Mouse (Mus musculus) neural tube, embryonic 12.5 days (tissue): ENCODE results near the gene Tmem132c. TPM values are rescaled to one million over a fixed set of nuclear protein-coding genes. Genes with fewer than 3 reads are reported as not detected.

ENCODE experiments used
- ATAC-seq: fragments of 200-750 bp; cut with Nextera tagmentation; 2 replicates; pipeline ENCODE4 v1.8.0; 2017; ENCODE audit warnings: low read depth, mild to moderate bottlenecking, moderate TSS enrichment, moderate library complexity; ENCODE audit not compliant: low FRiP score
- H3K27ac ChIP-seq: fragments of 300-500 bp; sonication (generic); 2 replicates; pipeline ENCODE4 v1.5.1; 2016
- H3K27me3 ChIP-seq: fragments of 300-500 bp; sonication (generic); replicated peaks from 2 replicates; pipeline ENCODE4 v1.6.1; 2016; ENCODE audit warnings: mild to moderate bottlenecking
- H3K36me3 ChIP-seq: fragments of 300-500 bp; sonication (generic); 2 replicates; pipeline ENCODE4 v1.6.1; 2016; ENCODE audit warnings: mild to moderate bottlenecking
- H3K4me1 ChIP-seq: fragments of 300-500 bp; sonication (generic); 2 replicates; pipeline ENCODE4 v1.6.1; 2016
- H3K4me2 ChIP-seq: fragments of 300-500 bp; sonication (generic); replicated peaks from 2 replicates; pipeline ENCODE4 v1.6.1; 2016; ENCODE audit warnings: mild to moderate bottlenecking
- H3K4me3 ChIP-seq: fragments of 300-500 bp; sonication (generic); 2 replicates; pipeline ENCODE4 v1.5.1; 2016
- H3K9ac ChIP-seq: fragments of 300-500 bp; sonication (generic); 2 replicates; pipeline ENCODE4 v1.6.1; 2016; ENCODE audit warnings: mild to moderate bottlenecking
- H3K9me3 ChIP-seq: fragments of 300-500 bp; sonication (generic); 2 replicates; pipeline ENCODE4 v1.6.1; 2016; ENCODE audit warnings: mild to moderate bottlenecking
- WGBS: fragments of 180-500 bp; shearing (Covaris S2); methylation state at CpG from one replicate; pipeline ENCODE4 v1.1.7; 2016; 5-methylcytosine and 5-hydroxymethylcytosine counted together
- polyA plus RNA-seq: library from polyadenylated mRNA; unstranded; fragments of >200 nt; fragmentation: Nextera tagmentation; extraction: Ambion mirVana; gene quantifications from 2 replicates; pipeline ENCODE4 v1.2.1, GENCODE M21; 2016

Tmem132c gene
- polyA plus RNA-seq, 1 experiment from 2014 or later: 24.5 TPM

DNA sequence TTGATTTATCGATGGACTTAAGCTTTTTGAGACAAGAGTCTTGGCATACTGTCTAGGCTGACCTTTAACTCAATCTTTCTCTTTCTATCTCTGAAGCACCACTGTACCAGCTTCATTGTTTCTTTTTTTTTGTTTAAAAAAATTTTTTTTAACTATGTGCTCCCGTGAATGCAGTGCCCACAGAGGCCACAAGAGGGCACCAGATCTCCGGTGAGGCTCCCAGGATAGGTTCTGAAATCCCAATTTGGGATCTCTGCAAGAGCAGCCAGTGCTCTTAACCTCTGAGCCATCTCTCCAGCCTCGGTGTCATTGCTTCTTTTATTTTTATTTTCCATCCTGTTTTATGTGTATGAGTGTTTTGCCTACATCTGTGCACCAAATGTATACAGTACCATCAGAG, 197.0 kb downstream of the Tmem132c start:
- Histone ChIP-seq H3K36me3 (no peaks in the 10 kb centered on the region), H3K9me3 (peaks cover 8% of the 10 kb centered on the region; the same call in 1 of the 2 replicates), H3K4me1 (peaks cover 6% of the 10 kb centered on the region; the same call in 1 of the 2 replicates), H3K4me2 (no peak overlapping the region), H3K4me3 (no peak overlapping the region), H3K9ac (no peak overlapping the region), H3K27me3 (no peaks in the 10 kb centered on the region), H3K27ac (no peak overlapping the region)
- WGBS: 94% methylated on average over 4 of the region's 4 CpGs
- no peak for ATAC-seq

DNA sequence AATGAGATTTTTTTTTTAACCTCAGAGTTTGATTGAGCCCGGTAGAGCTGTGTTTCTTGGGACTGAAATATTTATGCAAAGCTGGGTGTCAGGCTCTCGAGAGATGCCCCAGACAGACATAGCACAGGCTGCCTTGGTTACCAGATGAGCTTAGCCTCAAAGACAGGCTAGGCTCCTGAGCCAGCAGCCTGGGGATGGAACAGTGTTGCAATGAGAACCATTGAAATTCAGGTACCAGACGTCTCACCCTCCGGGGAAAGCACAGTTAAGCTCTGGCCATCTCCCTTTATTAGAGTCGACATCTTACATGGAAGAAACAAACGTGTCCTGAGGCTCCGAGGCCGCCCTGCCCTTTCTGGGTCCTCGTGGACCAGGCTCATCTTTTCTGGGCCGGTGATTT, 200.4 kb downstream of the Tmem132c start:
- no peaks in the 10 kb centered on the region for H3K36me3 ChIP-seq
- ATAC-seq: no peak
- no peaks in the 10 kb centered on the region for H3K27me3 ChIP-seq
- peaks cover 6% of the 10 kb centered on the region; the same call in 1 of the 2 replicates for H3K4me1 ChIP-seq
- no peak overlapping the region for H3K9ac ChIP-seq
- H3K4me3 ChIP-seq: no peak overlapping the region
- WGBS: 44% methylated on average over 10 of the region's 10 CpGs
- H3K9me3 ChIP-seq: peaks cover 8% of the 10 kb centered on the region; the same call in 1 of the 2 replicates
- no peak overlapping the region for H3K27ac ChIP-seq
- H3K4me2 ChIP-seq: no peak overlapping the region

DNA sequence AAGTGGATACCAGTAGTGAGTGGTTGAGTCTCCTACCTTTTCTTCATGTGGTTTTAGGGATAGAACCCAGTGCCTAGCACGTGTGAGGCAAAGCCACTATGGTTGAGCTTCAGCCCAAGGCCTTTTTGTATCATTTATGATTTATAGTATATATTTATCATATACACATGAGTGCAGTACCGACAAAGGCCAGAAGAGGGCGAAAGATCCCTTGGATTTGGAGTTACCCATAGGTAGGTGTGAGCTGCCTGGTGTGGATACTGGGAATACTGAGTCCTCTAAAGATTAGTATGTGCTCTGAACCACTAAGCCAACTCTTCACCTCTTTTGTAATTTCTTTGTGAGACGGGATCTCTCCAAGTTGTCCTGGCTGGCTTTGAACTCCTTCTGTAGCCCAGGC, 212.0 kb downstream of the Tmem132c start:
- no peak for ATAC-seq
- H3K9me3 ChIP-seq: no peaks in the 10 kb centered on the region
- WGBS: 32% methylated on average over 4 of the region's 4 CpGs

DNA sequence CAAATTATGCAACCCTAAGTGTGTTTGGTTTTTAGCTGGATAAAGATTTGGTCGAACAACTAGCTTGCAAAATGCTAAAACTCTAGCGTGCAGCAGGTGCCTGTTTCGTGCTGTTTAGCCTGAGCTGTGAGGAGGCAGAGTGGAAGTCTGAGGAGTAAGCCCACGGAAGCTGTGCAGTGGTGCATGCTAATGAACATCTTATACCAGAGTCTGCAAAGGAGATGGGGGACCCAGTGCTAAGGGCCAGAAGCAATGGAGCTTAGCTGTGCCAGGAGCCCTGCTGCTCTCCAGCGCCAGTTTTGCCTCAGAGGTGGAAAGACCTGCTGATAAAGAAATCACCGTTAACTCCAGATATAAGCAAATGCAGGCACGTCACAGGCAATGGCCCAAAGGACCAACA, 212.5 kb downstream of the Tmem132c start:
- Histone ChIP-seq H3K27ac (no peak overlapping the region), H3K4me3 (no peak overlapping the region), H3K9me3 (no peaks in the 10 kb centered on the region), H3K36me3 (no peaks in the 10 kb centered on the region), H3K27me3 (no peaks in the 10 kb centered on the region), H3K4me1 (no peaks in the 10 kb centered on the region), H3K4me2 (no peak overlapping the region), H3K9ac (no peak overlapping the region)
- no peak for ATAC-seq
- WGBS: 87% methylated on average over 7 of the region's 7 CpGs

More for the DNA sequence above, 212.0 kb downstream of the Tmem132c start:
- no peak overlapping the region for H3K27ac ChIP-seq
- no peak overlapping the region for H3K4me3 ChIP-seq
- no peaks in the 10 kb centered on the region for H3K27me3 ChIP-seq
- no peaks in the 10 kb centered on the region for H3K4me1 ChIP-seq
- H3K4me2 ChIP-seq: no peak overlapping the region
- H3K9ac ChIP-seq: no peak overlapping the region
- H3K36me3 ChIP-seq: no peaks in the 10 kb centered on the region

- Histone ChIP-seq H3K4me2 (no peak overlapping the region), H3K4me3 (no peak overlapping the region), H3K4me1 (no peaks in the 10 kb centered on the region), H3K9me3 (no peaks in the 10 kb centered on the region), H3K36me3 (no peaks in the 10 kb centered on the region), H3K9ac (no peak overlapping the region), H3K27ac (no peak overlapping the region), H3K27me3 (no peaks in the 10 kb centered on the region)
- 93% methylated on average over 10 of the region's 10 CpGs for WGBS
- ATAC-seq: no peak
Measured at GRCm38 (mm10) chr5:127456076-127456475, 214.5 kb downstream of the Tmem132c start.

DNA sequence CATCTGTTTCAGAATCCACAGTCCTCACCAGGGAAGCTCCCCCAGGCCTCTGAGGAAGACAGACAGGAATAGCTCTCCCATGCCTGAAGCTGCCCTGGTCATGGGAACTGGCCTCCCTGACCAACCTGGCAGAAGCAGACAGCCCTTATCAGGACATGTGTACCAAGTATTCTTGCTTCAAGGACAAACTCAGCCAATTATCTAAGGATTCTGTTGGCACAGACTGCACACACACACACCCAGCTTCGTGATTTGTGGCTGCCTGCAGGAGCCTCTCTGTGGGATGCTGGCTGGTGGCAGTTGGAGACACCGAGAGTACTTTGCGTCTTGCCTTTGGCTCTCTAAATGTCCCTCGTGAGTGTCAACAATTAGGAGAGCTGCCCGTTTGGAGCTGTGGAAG, 226.5 kb downstream of the Tmem132c start:
- no peak overlapping the region for H3K4me2 ChIP-seq
- 27% methylated on average over 5 of the region's 5 CpGs for WGBS
- no peak overlapping the region for H3K4me3 ChIP-seq
- no peaks in the 10 kb centered on the region for H3K9me3 ChIP-seq
- no peaks in the 10 kb centered on the region for H3K27me3 ChIP-seq
- H3K4me1 ChIP-seq: no peaks in the 10 kb centered on the region
- no peak for ATAC-seq
- H3K36me3 ChIP-seq: no peaks in the 10 kb centered on the region
- H3K9ac ChIP-seq: no peak overlapping the region
- H3K27ac ChIP-seq: no peak overlapping the region

DNA sequence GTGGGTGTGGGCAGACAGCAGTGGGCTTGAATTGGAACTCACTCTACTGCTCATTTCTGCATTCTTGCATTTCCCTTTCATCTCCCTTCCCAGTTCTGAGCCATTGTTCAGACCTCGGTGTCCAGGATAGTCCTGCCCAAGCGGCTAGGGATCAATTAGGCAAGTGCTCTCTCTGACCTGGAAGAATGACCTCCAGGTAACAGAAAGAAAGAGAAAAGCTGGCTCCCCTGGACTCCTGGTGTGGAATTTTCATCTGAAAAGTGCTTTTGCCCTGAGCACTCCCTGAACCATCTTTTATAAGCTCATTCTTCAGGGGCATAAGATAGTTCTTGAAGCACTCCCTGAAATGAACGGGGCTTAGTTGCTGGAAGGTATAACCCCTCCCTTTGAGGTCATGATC, 228.7 kb downstream of the Tmem132c start:
- Histone ChIP-seq H3K4me3 (no peak overlapping the region), H3K27me3 (no peaks in the 10 kb centered on the region)
- 18% methylated on average over 3 of the region's 3 CpGs for WGBS

GRCm38 (mm10) chr5:127471902-127472301, 230.3 kb downstream of the Tmem132c start:
- H3K4me2 ChIP-seq: no peak overlapping the region
- no peaks in the 10 kb centered on the region for H3K4me1 ChIP-seq
- WGBS: 69% methylated on average over 5 of the region's 5 CpGs
- H3K9ac ChIP-seq: no peak overlapping the region
- H3K27ac ChIP-seq: no peak overlapping the region
- ATAC-seq: no peak
- no peaks in the 10 kb centered on the region for H3K27me3 ChIP-seq
- no peak overlapping the region for H3K4me3 ChIP-seq
- no peaks in the 10 kb centered on the region for H3K9me3 ChIP-seq
- no peaks in the 10 kb centered on the region for H3K36me3 ChIP-seq

More for the DNA sequence above, 228.7 kb downstream of the Tmem132c start:
- Histone ChIP-seq H3K27ac (no peak overlapping the region), H3K9ac (no peak overlapping the region), H3K4me2 (no peak overlapping the region), H3K36me3 (no peaks in the 10 kb centered on the region), H3K9me3 (no peaks in the 10 kb centered on the region), H3K4me1 (no peaks in the 10 kb centered on the region)
- ATAC-seq: no peak

DNA sequence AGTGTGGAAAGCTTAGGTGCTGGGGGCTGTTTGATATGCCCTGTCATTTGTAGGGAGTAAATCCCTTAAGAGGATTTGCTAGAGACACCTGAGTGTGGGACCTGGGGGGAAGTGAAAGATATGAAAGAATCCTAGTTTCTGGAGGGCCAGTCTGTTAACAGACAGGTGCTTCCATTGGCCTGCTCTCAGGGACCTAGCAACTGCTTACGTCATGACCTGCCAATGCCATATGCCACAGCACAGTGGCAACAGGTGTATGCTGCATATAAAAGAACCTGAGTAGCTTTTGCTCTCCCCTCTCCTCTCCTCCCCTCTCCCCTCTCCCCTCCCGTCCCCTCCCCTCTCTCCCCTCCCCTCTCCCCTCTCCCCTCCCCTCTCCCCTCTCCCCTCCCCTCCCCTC, 232.1 kb downstream of the Tmem132c start:
- no peak for ATAC-seq
- no peaks in the 10 kb centered on the region for H3K27me3 ChIP-seq
- H3K36me3 ChIP-seq: no peaks in the 10 kb centered on the region
- H3K9me3 ChIP-seq: no peaks in the 10 kb centered on the region
- no peak overlapping the region for H3K9ac ChIP-seq
- no peak overlapping the region for H3K27ac ChIP-seq
- no peak overlapping the region for H3K4me3 ChIP-seq
- WGBS: 69% methylated on average over 1 of the region's 2 CpGs
- H3K4me2 ChIP-seq: no peak overlapping the region
- peaks cover 13% of the 10 kb centered on the region for H3K4me1 ChIP-seq

GRCm38 (mm10) chr5:127474856-127475255, 233.2 kb downstream of the Tmem132c start:
- H3K4me3 ChIP-seq: no peak overlapping the region
- H3K9me3 ChIP-seq: no peaks in the 10 kb centered on the region
- no peak overlapping the region for H3K27ac ChIP-seq
- H3K4me1 ChIP-seq: peaks cover 13% of the 10 kb centered on the region
- no peaks in the 10 kb centered on the region for H3K36me3 ChIP-seq
- H3K9ac ChIP-seq: no peak overlapping the region
- 86% methylated on average over 6 of the region's 6 CpGs for WGBS
- no peak overlapping the region for H3K4me2 ChIP-seq
- no peak for ATAC-seq
- H3K27me3 ChIP-seq: no peaks in the 10 kb centered on the region; the same call in 1 of the 2 replicates

GRCm38 (mm10) chr5:127477790-127478189, 236.2 kb downstream of the Tmem132c start:
- Histone ChIP-seq H3K27me3 (peaks cover 3% of the 10 kb centered on the region; the same call in 1 of the 2 replicates), H3K9ac (no peak overlapping the region), H3K9me3 (no peaks in the 10 kb centered on the region), H3K4me1 (peaks cover 13% of the 10 kb centered on the region), H3K27ac (no peak overlapping the region), H3K4me2 (peak overlapping the region; percentile 37), H3K4me3 (no peak overlapping the region), H3K36me3 (no peaks in the 10 kb centered on the region)
- 6% methylated on average over 9 of the region's 9 CpGs for WGBS
- peak; percentile 42 for ATAC-seq

- 10% methylated on average over 11 of the region's 11 CpGs for WGBS
- H3K4me2 ChIP-seq: peak overlapping the region; percentile 37
Measured at GRCm38 (mm10) chr5:127478322-127478721, 236.7 kb downstream of the Tmem132c start.

GRCm38 (mm10) chr5:127480931-127481330, 239.3 kb downstream of the Tmem132c start:
- H3K9ac ChIP-seq: no peak overlapping the region
- H3K27me3 ChIP-seq: peaks cover 6% of the 10 kb centered on the region; the same call in 1 of the 2 replicates
- H3K9me3 ChIP-seq: no peaks in the 10 kb centered on the region
- H3K4me1 ChIP-seq: peaks cover 30% of the 10 kb centered on the region
- H3K4me3 ChIP-seq: no peak overlapping the region
- no peak overlapping the region for H3K4me2 ChIP-seq
- no peaks in the 10 kb centered on the region for H3K36me3 ChIP-seq
- 74% methylated on average over 9 of the region's 9 CpGs for whole genome bisulfite sequencing
- H3K27ac ChIP-seq: no peak overlapping the region
- no peak for ATAC-seq

More at GRCm38 (mm10) chr5:127478322-127478721, 236.7 kb downstream of the Tmem132c start:
- H3K9me3 ChIP-seq: no peaks in the 10 kb centered on the region
- H3K27me3 ChIP-seq: peaks cover 3% of the 10 kb centered on the region; the same call in 1 of the 2 replicates
- peaks cover 13% of the 10 kb centered on the region for H3K4me1 ChIP-seq
- no peak overlapping the region for H3K4me3 ChIP-seq
- H3K9ac ChIP-seq: no peak overlapping the region
- ATAC-seq: peak; percentile 19; the same call in 1 of the 2 replicates
- no peaks in the 10 kb centered on the region for H3K36me3 ChIP-seq
- H3K27ac ChIP-seq: no peak overlapping the region
